Mouse (Mus musculus): Measurements from ENCODE around the gene Sardh.

Sardh gene

DNA sequence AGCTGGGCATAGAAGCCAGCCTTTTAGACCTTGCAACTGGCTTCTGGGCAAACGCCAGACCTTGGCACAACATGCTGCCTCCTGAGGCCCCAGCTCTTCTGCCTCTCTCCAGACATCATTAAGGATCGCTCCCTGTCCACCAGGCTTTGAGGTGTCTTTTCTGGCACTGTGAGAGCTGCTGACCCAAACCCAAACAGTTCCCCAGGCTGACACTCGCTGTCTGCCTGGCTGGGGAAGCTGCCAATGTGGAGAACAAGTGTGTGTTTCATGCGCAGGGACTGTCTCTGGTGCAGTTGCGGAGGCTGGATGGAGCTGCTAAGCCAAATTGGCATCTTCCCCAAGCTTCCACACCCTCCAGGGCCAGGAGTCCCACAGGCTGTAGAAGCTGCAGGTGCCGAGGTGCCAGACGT is 25.1 kb downstream of the Sardh start:
- no peak for DNase-seq

DNA sequence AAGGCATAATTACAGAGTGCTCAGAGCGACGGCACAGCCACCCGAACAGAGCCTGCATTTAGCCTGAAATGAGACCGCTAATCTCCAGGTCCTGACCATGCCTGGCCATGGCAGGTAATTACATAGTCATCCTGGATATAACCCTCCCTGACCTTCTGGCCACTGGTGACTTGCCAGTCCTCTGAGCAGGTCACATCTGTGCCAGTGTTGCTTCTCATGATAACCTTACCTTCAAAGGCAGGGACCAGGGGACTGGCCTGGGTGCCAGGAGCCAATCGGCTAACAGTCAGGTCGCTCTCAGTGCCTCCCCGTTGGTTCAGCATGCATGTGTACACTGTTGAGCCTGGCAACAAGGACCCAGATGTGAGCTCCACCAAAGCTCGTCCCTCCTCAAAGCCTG is 29.6 kb downstream of the Sardh start:
- DNase-seq = no peak

DNA sequence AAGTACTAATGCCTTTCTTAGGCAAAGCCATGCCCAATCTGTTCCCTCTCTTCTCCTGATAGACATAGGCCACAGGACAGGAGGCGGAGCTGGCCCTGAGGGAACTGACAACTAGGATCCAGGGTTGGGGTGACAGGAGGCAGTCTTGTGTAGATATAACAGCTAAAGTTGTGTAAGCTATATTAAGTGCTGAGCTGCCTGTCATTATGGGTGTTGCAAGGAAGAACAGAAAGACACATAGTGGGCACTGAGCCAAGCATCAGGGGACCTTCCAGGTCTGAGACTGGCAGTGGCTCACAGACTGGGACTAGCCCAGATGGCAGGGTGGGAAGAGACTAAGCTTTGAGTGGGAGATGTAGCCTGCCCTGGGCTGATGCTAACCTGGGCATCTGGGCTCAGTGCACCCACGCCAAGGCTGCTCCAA is 30.0 kb downstream of the Sardh start:
- DNase-seq = no peak

DNA sequence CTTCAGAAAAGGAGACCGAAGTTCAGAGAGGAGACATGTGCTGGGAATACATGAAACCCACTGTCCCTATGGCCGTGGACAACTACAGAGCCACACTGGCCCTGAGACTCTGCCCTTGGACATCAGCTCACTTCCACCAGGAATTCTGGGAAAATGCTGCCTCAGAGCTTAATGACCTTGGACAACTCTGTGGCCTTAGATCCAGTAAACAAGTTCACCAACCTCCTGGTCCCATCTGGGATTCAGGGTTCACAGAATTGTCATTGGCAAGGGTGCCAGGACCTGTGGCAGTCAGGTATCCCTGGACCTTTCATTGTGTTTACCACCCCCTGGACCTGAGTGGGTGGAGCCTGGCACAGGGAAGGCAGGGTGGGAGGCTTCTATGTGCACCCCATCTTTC is 32.6 kb downstream of the Sardh start:
- no peak for DNase-seq

DNA sequence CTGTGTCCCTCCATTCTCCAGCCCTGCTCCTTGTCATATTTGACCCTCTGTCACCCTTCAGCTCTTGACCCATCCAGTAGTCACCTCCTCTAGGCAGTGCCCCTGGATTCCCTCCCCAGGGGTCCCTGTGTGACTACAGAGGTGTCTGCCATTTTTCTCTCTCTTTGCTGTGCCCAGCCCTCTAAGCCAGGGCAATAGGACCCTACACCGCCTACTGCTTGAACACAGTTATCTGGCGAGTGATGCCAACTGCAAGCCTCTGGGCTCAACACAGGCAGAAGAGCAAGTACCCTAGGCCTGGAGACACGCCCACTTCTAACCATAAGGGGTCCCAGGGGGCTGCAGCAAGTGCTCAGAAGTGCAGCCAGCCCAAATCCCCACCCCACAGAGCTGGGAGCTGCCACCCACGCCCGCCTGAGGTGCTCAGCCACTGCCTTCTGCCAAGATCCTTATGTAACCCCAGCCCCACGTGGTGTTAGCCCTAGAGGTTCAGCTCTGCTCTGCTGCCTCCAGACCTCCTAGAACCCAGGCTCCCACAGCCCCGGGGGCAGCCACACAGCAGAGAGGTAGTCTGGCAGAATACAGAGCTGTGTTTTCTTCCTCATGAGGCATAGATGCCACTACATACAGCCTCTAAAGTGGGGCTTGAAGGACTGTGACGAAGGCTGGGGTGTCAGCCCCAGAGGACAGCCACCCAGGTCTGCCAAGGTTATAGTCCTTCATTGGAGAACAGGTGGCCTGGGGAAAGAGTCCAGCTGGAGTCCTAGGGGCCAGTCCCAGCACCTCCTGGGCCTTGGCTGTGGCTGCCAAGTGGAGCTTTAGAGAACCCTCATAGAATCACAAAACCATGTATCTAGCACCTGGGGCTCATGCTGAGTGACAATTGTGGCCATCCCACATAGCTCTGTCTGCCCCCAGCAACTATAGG is 35.9 kb downstream of the Sardh start:
- peak; percentile 33 for DNase-seq

DNA sequence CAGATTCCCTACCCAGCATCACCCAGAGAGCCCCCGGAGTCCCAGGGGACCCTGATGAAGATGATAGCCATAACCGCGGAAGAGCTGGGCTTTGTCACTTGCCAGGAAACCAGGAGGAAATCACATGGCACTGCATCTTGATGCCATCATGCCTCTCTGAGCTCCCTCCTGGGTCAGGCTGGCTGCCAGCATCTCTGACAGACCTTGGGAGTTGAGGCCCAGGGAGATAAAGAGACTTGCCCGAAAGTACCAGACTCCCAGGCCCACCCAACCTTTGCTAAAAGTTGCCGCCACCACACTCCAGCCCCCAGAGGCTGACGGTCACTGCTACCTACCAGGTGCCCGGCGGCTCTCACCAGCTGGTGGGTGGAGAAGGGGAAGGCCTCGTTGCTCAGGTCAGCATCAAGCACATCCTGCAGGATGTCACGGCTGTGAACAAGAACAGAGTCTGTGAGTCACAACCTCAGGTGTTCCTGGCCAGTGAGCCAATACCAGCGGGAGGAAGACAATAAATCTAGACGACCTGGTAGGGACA is 37.4 kb downstream of the Sardh start:
- DNase-seq = no peak

DNA sequence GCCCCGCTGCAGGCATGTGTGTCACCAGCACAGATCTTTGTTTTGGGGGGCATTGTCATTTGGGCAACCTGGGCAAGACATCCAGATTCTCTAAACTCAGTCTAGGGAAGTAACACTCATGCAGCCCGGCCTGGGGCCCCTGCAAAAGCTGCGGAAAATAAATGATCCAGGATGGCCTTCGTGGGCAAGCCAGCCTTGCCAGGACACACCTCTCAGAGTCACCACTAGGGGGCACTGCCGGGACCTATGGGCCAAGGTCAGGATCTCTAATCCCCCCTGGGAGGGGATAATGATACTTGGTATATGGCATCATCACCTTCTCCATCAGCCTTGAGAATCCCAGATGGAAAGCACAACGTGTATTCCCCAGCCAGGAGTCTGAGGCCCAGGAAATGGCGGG is 37.9 kb downstream of the Sardh start:
- peak; percentile 86 for DNase-seq

DNA sequence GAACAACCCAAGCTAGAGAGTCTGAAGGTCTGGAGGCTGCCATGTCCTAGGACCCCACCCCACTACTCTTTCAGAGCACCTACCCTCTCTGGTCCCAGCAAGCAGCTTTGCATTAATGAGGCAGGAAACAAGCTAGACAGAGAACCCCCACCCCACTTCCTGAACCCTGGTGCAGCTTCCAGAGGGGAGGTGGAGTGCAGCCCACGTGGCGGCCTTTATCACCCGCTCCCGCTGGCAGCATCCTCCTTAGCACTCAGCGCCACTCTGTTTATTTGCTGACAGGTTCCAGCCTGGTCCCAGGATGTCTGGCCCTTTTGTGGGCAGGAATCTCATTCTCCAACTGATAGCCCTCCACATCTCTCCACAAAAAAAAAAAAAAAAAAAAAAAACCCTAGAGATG is 38.3 kb downstream of the Sardh start:
- DNase-seq = peak; percentile 74

DNA sequence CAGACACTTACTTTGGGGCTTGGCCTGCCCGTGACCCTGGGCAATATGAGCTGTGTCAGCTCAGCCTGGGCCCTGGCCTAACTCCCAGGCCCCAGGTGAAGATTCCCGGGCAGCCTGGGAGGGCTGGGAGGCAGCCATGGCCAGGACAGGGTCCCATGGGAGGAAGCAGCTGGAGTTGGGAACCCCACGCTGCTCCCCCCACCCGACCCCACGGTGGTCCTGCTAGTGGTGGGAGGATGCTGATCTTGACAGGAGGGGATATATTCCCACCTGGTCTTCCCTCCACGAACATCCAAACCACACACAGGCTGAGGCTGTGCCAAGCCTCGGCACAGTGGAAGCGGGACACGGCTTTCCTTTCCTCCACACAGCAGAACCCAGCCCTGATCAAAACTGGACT is 38.8 kb downstream of the Sardh start:
- DNase-seq = peak; percentile 35

DNA sequence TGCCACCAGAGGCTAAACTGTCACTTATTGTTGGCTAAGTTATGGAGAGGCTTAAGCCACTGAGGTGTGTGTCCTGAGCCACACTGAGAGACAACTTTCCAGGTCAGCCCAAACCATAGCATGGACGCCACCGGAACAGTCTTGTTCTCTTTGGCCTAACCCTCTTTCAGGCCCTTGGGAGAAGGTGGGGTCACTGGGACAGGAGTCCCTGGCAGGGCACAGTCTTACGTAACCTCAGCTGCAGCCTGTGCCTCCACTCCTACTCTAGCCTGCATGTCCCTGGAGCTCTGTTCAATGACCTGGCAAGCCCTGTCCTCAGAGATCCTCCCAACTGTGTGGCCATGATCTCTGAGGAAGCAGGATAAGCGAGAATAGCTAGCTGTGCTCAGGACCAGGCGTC is 41.0 kb downstream of the Sardh start:
- DNase-seq = no peak

DNA sequence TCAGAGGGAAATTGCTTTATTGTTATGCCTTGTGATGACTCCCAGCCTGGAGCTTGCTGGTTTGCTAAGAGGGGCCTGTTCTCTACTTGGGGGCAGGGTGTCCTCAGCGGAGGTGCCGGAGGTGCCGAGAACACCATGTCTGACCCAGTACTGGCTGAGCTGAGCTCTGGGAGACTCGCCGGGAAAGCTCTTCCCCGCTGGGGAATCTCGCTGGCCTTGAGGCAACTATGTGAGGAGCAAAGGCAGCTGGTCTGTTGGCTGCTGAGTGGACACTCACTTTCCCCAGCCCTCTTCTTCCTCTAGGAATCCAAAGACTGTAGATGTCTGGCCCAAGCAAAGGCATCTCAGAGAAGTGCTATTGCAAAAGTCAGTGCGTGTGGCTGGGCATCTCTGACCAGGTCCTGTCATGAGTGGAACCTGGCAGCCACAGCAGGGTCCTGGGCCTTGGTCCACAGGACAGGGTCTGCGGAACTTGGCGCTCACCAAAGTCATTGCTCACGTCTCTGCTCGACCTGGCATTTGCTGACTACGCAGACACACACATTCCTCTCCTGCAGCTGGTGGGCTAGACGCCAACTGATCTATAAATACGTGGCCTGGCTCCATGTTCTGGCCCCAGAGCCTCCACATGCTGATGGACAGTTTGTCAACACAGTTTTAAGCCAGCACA is 41.9 kb downstream of the Sardh start:
- DNase-seq = no peak

DNA sequence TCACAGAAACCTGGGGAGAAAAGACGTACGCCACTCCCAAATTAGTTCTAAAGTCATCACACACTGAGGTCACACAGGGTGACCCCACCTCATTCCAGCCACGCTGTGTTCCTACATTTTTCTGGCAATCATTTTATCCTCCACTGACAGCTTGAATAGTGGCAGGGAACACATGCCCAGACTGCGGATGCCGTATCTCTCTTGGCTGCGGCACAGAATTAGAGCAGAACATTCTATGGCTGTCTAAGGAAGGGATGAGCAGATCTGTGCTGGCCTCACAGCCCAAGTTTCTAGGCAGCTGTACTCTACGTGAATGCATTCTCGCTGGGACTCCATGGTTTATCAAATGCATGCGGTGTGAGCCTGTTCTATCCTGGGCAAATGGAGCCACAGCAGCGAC is 42.5 kb downstream of the Sardh start:
- no peak for DNase-seq

DNA sequence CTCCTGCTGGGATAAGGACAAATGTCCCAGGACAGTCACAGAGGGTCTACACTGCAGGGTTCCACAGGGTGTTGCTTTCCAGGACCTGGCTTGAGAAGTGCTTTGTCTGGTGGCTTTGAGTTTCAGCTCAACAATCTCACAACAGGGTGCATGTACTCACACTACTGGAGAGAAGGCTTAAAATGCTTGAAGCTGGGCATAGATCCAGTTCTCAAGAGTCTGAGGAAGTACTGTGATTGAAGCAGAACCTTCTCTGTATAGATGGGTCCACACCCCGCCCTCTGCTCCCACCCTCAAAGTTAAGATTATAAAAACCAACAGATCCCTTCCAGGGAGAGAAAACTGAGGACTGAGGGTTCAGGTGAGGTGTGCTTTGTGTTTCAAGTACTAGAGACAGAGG is 47.6 kb downstream of the Sardh start:
- DNase-seq = no peak

DNA sequence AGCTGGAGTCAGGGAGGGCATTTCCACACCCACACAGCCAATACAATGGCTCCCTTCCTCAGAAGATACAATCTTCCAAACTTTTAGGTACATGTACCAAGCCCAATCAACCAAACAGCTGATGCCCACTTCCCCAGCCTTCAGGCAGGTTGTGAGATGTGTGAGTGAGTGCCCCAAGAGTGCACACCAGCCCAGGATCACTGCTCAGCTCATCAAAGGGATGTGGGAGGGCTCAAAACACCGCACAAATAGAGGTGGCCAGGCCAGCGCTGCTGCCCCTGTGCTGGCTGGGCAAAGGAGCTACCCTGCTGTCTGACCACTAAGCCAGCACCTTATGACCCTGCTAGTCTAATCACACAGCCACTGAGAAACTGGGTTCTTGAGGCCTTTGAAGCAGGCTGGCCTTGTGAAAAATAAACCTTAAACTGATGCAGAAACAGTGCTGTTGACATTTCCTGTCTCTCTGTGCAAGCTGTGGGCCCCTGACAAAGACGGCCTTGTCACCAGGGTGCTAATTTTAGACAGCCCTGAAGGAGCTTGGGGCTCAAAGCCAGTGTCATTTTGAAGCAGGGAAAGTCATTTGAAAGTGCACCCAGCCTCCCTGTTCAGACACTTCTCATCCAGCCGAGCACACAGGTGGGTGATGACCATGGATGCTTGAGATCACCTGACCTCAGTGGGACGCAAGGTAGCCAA is 49.4 kb downstream of the Sardh start:
- peak; percentile 61 for DNase-seq

DNA sequence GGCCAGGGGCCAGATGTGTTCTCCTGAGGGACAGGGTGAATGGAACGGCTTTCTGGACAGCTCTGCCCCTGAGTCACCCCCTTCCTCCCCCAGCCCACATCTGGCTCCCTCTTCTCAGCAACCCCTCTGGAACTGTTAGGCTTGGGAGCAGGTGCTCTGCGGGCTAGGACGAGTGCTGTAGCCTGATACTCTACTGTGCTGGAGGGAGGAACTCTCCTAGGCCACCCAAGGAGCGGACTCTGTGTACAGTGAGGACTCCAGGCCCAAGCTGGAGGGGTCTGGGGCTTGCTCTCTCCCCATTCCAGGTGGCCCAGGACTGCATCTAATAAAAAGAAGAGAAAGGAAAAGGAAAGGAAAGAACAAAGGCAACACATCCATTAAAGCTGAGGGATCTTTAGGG is 58.1 kb downstream of the Sardh start:
- DNase-seq = no peak

DNA sequence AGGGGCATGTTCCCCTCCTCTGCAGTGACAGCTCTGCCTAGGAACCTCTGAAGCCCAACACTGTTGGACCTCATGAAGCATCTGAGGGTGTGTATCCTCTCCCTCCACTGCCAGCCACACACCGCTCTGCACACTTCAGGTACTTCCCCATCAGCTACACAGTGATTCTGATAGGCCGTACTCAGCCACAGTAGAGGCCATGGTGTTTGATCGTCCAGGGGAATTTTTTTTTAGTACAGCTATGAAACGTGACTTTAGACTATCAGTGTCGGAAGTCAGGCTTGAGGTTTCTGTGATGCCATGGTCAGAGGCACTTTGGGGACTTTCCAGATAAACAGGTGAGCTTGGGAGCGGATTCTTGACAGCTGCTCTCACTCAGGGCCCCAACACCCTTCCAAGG is 60.6 kb downstream of the Sardh start:
- DNase-seq = no peak

DNA sequence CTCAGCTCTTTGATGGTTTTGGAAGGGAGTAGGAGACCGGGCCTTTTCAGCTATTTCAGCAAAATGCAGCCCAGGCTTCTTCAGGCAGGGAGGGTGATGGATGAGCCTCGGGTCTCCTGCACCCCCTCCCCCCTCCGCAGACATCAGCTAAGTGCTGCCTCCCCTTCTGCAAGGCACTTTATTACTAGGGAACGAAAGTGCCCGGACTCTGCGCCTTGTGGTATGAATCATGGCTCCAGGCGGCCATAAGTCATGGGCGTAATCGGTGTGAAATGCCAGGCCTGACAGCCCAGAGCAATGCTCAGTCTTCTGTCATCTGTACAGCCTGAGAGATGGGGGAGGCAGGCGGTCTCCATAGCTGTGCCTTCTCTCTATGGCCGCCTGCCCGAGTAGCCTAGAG is 64.4 kb downstream of the Sardh start:
- no peak for DNase-seq

DNA sequence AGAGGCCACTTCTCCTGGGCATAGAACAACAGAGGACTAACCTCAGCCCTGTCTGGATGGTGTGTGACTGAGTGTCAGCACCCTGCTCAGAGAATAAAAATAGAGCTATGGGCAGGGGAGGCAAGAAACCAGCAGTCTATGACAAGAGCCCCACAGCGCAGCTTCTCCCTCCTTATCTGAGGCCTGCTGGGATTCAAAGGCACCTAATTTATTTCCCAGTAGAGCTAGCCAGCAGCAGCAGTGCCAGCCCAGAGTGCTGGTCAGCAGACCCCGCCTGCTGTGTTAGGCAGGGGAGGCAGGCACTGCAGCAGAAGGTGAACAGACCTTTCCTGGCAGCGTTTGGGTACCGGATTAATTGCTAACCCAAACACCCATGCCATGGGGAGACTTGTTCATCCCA is 66.2 kb downstream of the Sardh start:
- DNase-seq = no peak

DNA sequence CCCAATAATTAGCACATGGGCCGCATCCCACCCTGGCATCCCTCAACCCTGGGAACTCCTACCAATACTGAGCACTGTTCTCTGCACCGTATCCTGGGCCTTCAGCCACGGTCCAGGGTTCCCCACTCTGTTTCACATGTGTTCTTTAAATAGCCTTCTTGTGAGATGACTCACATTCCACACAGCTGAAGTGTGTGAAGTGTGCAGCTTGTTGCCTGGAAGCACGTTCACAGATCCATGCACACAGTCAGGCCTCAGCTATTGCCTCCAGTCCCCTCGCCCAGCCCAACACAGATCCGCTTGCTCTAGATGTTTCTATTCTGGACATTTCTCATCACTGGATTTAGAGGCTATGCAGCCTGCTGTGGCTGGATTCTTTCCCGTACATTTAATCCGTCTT is 69.0 kb downstream of the Sardh start:
- no peak for DNase-seq

DNA sequence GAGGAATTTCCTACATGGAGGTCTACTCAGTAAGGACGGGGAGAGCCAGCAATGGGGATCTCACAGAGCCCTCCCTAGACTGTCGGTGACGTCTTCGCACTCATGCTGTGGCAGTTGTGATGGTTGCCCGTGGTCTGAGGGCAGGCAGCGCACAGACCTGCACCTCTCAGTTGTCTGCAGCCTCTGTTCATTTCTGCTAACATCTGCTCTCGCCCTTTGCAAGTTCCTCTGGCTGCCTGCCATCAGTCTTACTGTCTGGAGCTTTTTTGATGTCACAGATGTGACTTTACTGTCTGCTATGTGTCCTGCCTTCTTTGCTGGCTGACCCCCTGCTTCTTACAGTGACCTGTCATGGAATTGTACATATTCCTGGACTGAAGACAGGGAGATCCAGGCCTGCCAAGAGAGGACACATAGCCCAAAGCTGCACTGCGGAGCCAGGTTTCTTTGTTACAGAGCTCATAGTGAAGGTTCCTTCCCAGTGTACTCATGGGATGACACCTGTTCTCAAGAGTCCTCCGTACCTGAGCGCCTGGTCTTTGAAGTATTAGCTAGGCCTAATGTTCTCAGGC is 72.4 kb downstream of the Sardh start:
- peak; percentile 58 for DNase-seq

DNA sequence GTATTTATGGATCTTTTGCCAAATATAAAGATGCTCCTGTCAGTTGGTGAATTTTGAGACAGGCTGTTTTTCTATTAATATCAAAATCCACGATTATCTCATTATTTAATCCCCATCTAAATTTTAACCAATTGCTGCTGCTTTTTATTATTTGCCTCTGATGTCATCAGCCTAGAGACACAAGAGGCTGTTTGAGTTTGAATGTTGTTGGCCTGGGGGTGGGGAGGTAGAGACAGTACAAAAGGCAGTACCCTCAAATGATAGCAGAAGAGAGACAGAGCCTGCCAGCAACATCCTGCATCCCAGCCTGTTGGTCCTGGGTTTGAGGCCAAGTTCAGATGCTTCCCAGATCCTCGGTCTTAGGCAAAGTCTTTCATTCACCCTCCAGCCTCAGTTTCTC is 73.9 kb downstream of the Sardh start:
- DNase-seq = no peak

DNA sequence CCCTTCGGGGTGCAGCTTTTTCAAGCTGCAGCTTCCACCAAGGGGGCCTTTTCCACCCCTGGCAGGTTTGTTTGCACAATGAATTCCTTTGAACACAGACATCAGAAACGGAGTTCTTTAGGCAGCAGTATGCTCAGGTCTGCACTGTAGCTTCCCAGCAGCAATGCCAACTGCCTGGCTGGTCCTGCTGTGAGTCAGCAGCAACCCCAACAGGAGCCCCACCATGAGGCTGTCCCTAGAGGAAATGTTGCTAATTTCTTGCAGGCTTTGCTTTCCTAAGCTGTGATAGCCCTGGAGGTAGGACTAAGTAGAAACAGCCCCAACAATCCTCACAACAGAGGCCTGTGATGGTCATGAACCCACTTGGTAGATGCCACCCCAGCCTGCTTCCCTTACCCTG is 81.1 kb downstream of the Sardh start:
- DNase-seq = no peak

DNA sequence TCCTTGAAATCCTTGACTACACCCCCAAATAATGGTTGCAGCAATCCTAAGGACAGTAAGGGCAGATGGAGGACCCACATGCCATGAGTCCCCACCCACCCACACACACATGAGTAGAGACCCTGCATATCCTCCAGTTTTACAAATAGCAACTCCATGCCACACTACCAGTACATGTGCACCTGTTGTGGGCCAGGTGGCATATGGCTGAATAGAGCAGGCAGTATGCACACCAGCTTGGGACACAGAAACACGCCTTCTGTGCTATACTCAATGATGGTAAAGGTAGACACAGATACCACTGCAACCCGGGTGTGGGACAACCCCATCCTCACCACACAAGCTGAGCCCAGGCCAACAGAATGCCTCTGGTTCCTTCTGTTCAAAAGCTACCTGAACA is 82.1 kb downstream of the Sardh start:
- DNase-seq = peak; percentile 49
